Mouse (Mus musculus): ENCODE measurements around the gene Slc16a7. TPM values are rescaled to one million over a fixed set of nuclear protein-coding genes. Genes with fewer than 3 reads are reported as not detected.
A peak's percentile ranks its signal among the peaks of the same experiment; 100 is the strongest.

The Slc16a7 gene
- total and polyA plus RNA-seq, 2 experiments from 2014 or later, result 9.1 to 19.6 TPM

GRCm38 (mm10) chr10:125387782-125388415, 1.4 kb downstream of the Slc16a7 start:
- no peak for TF ChIP-seq CTCF (IDR thresholded peaks at IDR 0.05)
- ATAC-seq (ENCODE audit: low FRiP score) (no peak), DNase-seq (ENCODE audit: low spot score) (no peak)
- peak overlapping the region; percentile 87 for H3K27ac ChIP-seq (ENCODE audit: low read depth, low read length)
- no peaks in the 10 kb centered on the region for H3K36me3 ChIP-seq (ENCODE audit: insufficient read depth, low read length)
- peaks cover 6% of the 10 kb centered on the region for H3K4me1 ChIP-seq (ENCODE audit: insufficient read depth, low read length)
- WGBS, result 30% methylated on average over 14 of the region's 14 CpGs
- H3K9ac ChIP-seq (replicated peaks; ENCODE audit: low read length, poor library complexity, severe bottlenecking), result no peak overlapping the region
- H3K4me3 ChIP-seq (ENCODE audit: low read depth, low read length), result peak overlapping the region; percentile 8; the same call in 1 of the 2 replicates
- H3K4me2 ChIP-seq (ENCODE audit: low read depth, low read length, poor library complexity, severe bottlenecking), result peak overlapping the region; percentile 62
- no peaks in the 10 kb centered on the region for H3K27me3 ChIP-seq (ENCODE audit: insufficient read depth, low read length)
- no peaks in the 10 kb centered on the region for H3K9me3 ChIP-seq (ENCODE audit: low read length)

DNA sequence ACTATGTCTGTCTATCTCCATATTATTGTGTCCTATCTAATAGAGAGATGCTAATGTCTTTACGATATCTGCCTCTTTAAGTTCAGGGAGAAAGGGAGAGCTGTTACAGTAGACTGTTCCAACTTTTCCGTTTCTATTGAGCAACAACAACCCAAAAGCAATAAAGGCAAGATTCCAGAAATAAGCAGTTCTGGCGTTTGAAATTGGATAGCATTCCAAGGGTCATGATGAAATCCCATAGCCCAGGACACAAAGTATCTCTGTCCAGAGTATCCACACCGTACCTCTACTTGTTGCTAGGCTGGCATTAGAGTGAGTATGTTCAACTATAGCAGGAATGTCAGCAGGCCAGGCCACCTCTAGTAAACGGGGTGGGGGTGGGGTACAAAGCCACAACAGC, 13.7 kb downstream of the Slc16a7 start:
- no peak for ATAC-seq (ENCODE audit: low FRiP score)
- 86% methylated on average over 5 of the region's 5 CpGs for WGBS
- no peak overlapping the region for H3K4me2 ChIP-seq (ENCODE audit: low read depth, low read length, poor library complexity, severe bottlenecking)
- H3K4me1 ChIP-seq (ENCODE audit: insufficient read depth, low read length), result no peaks in the 10 kb centered on the region
- H3K4me3 ChIP-seq (ENCODE audit: low read depth, low read length), result no peak overlapping the region
- no peak for TF ChIP-seq CTCF (IDR thresholded peaks at IDR 0.05)
- no peaks in the 10 kb centered on the region for H3K36me3 ChIP-seq (ENCODE audit: insufficient read depth, low read length)
- no peak overlapping the region for H3K27ac ChIP-seq (ENCODE audit: low read depth, low read length)
- no peaks in the 10 kb centered on the region for H3K9me3 ChIP-seq (ENCODE audit: low read length)
- no peak for DNase-seq (ENCODE audit: low spot score)
- H3K9ac ChIP-seq (replicated peaks; ENCODE audit: low read length, poor library complexity, severe bottlenecking), result no peak overlapping the region
- no peaks in the 10 kb centered on the region for H3K27me3 ChIP-seq (ENCODE audit: insufficient read depth, low read length)

DNA sequence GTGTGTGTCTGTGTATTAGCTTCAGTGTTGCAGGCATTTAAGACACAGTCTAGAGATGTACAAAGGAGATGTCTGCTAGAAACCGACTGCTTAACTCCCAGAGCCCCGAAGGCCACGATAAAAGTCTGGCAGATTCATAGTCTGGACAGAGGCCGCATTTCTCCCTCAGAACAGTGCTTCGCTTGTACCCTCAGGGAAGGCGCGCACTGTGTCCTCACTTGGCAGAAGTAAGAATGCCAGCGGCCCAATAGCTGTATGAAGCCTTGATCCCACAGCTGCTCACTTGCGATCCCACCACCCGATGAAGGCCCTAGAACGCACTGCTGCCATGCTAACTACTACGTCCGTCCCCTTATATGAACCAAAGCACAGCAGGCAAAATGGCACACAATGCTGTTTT, 16.6 kb downstream of the Slc16a7 start:
- DNase-seq (ENCODE audit: low spot score), result no peak

DNA sequence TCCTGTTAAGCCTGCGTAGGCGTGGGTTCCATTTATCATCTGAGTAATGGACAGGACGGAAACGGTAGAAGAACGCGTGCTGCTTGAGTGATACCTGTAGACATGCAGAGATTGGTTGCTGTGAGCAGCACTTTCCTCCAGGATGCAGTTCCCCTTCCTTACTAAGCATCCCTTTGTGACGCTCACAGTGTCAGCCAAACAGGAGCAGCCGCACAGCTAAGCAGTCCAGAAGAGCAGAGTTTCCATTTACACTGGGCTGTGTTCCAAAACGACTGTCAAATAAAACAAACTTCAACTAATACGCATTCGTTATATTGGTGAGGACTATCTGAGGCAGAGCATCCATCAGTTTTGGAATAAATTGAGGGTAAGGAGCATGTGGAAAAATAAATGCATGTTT, 17.8 kb downstream of the Slc16a7 start:
- ATAC-seq (ENCODE audit: low FRiP score), result no peak

More for the DNA sequence above, 16.6 kb downstream of the Slc16a7 start:
- no peak for TF ChIP-seq CTCF (IDR thresholded peaks at IDR 0.05)
- Histone ChIP-seq H3K9ac (replicated peaks; ENCODE audit: low read length, poor library complexity, severe bottlenecking) (no peak overlapping the region), H3K27me3 (ENCODE audit: insufficient read depth, low read length) (no peaks in the 10 kb centered on the region), H3K4me2 (ENCODE audit: low read depth, low read length, poor library complexity, severe bottlenecking) (no peak overlapping the region), H3K4me3 (ENCODE audit: low read depth, low read length) (no peak overlapping the region), H3K9me3 (ENCODE audit: low read length) (no peaks in the 10 kb centered on the region), H3K27ac (ENCODE audit: low read depth, low read length) (no peak overlapping the region), H3K4me1 (ENCODE audit: insufficient read depth, low read length) (no peaks in the 10 kb centered on the region), H3K36me3 (ENCODE audit: insufficient read depth, low read length) (no peaks in the 10 kb centered on the region)
- no peak for ATAC-seq (ENCODE audit: low FRiP score)
- 86% methylated on average over 13 of the region's 13 CpGs for WGBS

DNA sequence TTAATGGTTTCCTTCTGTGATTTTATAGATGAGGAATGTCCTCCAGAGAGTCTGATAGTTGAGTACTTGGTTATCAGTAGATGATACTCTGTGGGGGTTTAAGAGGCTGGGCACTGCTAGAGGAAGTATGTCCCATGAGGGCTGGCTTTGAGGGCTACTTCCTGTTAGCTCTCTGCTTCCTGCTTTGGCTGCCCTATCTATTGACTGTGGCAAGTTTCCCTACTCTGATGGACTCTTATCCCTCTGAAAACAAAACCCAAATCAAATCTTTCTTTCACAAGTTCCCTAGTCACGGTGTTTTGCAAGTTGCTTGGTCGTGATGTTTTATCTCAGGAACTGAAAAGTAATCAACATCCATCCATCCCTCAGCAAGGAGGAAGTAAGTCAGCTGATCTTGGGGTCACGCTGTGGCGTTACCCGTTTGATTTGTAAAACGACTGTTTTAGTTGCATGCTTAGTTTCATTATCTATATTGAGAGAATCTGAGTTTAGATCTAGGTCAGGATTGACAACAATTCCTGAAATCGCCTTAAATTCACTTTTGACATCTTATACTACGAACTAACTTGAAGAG, 19.1 kb downstream of the Slc16a7 start:
- DNase-seq (ENCODE audit: low spot score) (no peak), ATAC-seq (ENCODE audit: low FRiP score) (no peak)
- TF ChIP-seq CTCF (IDR thresholded peaks at IDR 0.05), result no peak
- WGBS, result 87% methylated on average over 8 of the region's 8 CpGs
- no peaks in the 10 kb centered on the region for H3K4me1 ChIP-seq (ENCODE audit: insufficient read depth, low read length)
- no peaks in the 10 kb centered on the region for H3K9me3 ChIP-seq (ENCODE audit: low read length)
- no peaks in the 10 kb centered on the region for H3K36me3 ChIP-seq (ENCODE audit: insufficient read depth, low read length)
- H3K9ac ChIP-seq (replicated peaks; ENCODE audit: low read length, poor library complexity, severe bottlenecking), result no peak overlapping the region
- H3K4me3 ChIP-seq (ENCODE audit: low read depth, low read length), result no peak overlapping the region
- H3K27me3 ChIP-seq (ENCODE audit: insufficient read depth, low read length), result no peaks in the 10 kb centered on the region
- no peak overlapping the region for H3K4me2 ChIP-seq (ENCODE audit: low read depth, low read length, poor library complexity, severe bottlenecking)
- no peak overlapping the region for H3K27ac ChIP-seq (ENCODE audit: low read depth, low read length)

More for the DNA sequence above, 17.8 kb downstream of the Slc16a7 start:
- TF ChIP-seq CTCF (IDR thresholded peaks at IDR 0.05), result no peak
- Histone ChIP-seq H3K27ac (ENCODE audit: low read depth, low read length) (no peak overlapping the region), H3K36me3 (ENCODE audit: insufficient read depth, low read length) (no peaks in the 10 kb centered on the region), H3K27me3 (ENCODE audit: insufficient read depth, low read length) (no peaks in the 10 kb centered on the region), H3K4me1 (ENCODE audit: insufficient read depth, low read length) (no peaks in the 10 kb centered on the region), H3K4me3 (ENCODE audit: low read depth, low read length) (no peak overlapping the region), H3K9ac (replicated peaks; ENCODE audit: low read length, poor library complexity, severe bottlenecking) (no peak overlapping the region), H3K9me3 (ENCODE audit: low read length) (no peaks in the 10 kb centered on the region), H3K4me2 (ENCODE audit: low read depth, low read length, poor library complexity, severe bottlenecking) (no peak overlapping the region)
- WGBS, result 66% methylated on average over 11 of the region's 11 CpGs
- no peak for DNase-seq (ENCODE audit: low spot score)

DNA sequence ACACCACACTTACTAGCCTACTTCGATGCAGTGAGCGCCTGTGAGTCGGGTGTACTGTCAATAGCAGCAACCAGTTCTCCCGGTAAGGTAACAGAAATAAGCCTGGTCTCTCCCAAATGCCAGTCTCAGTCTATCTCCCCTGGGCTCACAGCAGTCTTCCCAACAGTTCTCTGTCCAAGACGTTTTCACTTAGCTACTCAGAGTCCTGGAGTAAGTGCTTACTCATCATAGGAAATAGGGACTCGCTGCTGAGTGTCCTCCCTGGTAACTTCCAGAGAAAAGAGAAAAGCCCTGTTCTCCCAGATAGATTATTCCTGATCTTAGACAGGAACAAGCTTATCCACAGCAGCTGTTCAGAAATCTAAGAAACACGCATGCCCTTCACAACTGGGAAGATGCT, 30.8 kb downstream of the Slc16a7 start:
- Histone ChIP-seq H3K36me3 (ENCODE audit: insufficient read depth, low read length) (no peaks in the 10 kb centered on the region), H3K27me3 (ENCODE audit: insufficient read depth, low read length) (no peaks in the 10 kb centered on the region), H3K27ac (ENCODE audit: low read depth, low read length) (no peak overlapping the region), H3K9ac (replicated peaks; ENCODE audit: low read length, poor library complexity, severe bottlenecking) (no peak overlapping the region), H3K4me1 (ENCODE audit: insufficient read depth, low read length) (no peaks in the 10 kb centered on the region), H3K4me2 (ENCODE audit: low read depth, low read length, poor library complexity, severe bottlenecking) (no peak overlapping the region), H3K4me3 (ENCODE audit: low read depth, low read length) (no peak overlapping the region), H3K9me3 (ENCODE audit: low read length) (no peaks in the 10 kb centered on the region)
- DNase-seq (ENCODE audit: low spot score) (no peak), ATAC-seq (ENCODE audit: low FRiP score) (no peak)
- no peak for TF ChIP-seq CTCF (IDR thresholded peaks at IDR 0.05)
- 87% methylated on average over 7 of the region's 7 CpGs for WGBS
